Mouse (Mus musculus) T-helper 1 cell (primary cell): ENCODE measurements around the gene Palm2.

ENCODE experiments used
- in situ Hi-C: fragments of 300-600 bp; cut with MboI, MseI; formaldehyde crosslinking; loops from one replicate; pipeline ENCODE4 v1.15.1; 2025; ENCODE audit warnings: high pct_unique_total_duplicates

Gene Palm2

GRCm38 (mm10) chr4:57750651-57751050 is 316.6 kb downstream of the Palm2 start:
- in situ Hi-C loops, result no loop called here

- in situ Hi-C loops, result no loop called here
Measured at GRCm38 (mm10) chr4:57751054-57751453, 317.0 kb downstream of the Palm2 start.

- in situ Hi-C loops, result no loop called here
Measured at GRCm38 (mm10) chr4:57751566-57751965, 317.5 kb downstream of the Palm2 start.

- in situ Hi-C loops, result no loop called here
Measured at GRCm38 (mm10) chr4:57755085-57755484, 321.0 kb downstream of the Palm2 start.

- in situ Hi-C loops, result no loop called here
Measured at GRCm38 (mm10) chr4:57757997-57758396, 323.9 kb downstream of the Palm2 start.
